Mouse (Mus musculus) right cerebral cortex, postnatal 10 days (tissue): ENCODE data around the gene Zfp451.

ENCODE experiments used
- DNase-seq, 2 experiments: peaks; one replicate each; pipeline ENCODE4 v3.0.0; 2021; ENCODE audit warnings: low spot score in 2 of 2

The Zfp451 gene

DNA sequence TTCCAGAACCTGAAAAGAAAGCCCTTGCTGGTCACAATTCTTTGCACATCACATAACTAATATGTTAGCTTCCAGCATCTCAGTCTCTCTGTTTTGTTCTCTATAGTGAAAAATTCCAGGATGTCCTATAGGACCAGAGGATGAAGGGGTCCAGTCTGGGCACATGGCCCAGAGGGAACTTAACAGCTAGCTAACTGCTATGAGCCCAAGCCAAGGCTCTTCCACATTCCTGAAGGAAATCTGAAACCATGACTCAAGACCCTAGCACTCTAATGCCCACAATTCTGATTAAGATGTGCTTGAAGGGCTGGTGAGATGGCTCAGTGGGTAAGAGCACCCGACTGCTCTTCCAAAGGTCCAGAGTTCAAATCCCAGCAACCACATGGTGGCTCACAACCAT lies 96.8 kb downstream of the Zfp451 start:
- DNase-seq = no peak

DNA sequence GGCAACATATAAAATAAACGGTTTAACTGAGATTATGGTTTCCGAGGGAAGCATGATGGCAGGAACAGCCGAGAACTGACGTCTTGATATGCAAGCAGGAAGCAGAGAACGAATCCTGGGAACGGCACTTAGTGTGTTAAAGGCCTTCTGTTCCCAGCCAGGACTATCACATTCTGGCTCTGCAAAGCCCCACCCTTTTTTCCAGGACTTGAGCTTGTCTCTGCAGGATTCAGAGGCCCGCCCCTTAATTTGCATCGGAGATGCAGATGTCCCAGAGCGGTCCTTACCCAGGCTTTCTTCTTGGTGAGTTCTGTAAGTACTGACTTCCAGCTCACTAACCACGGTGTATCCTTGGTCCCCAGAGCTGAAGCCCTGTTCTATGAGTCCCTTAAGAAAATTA lies 99.6 kb downstream of the Zfp451 start:
- no peak for DNase-seq

DNA sequence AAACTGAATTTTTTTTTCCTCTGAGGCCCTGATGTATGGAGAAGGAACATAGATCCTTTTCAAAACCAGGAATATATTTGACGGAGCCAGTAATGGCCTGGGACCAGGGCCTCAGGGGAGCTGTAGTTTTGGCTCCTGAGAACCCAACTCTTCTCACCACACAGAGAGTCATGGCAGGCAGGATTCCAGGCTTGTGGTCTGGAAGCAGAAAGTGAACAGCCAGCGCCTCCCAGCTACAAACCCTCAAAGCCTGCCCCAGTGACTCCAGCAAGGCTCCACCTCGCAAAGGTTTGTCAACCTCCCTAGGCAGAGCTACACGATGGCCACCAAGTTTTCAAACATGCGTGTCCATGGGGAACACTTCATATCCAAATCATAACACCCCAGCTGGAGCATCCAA lies 102.4 kb downstream of the Zfp451 start:
- no peak for DNase-seq
